Comparison of ENCODE assay signal across 9 mouse cellular contexts in the genomic region with DNA sequence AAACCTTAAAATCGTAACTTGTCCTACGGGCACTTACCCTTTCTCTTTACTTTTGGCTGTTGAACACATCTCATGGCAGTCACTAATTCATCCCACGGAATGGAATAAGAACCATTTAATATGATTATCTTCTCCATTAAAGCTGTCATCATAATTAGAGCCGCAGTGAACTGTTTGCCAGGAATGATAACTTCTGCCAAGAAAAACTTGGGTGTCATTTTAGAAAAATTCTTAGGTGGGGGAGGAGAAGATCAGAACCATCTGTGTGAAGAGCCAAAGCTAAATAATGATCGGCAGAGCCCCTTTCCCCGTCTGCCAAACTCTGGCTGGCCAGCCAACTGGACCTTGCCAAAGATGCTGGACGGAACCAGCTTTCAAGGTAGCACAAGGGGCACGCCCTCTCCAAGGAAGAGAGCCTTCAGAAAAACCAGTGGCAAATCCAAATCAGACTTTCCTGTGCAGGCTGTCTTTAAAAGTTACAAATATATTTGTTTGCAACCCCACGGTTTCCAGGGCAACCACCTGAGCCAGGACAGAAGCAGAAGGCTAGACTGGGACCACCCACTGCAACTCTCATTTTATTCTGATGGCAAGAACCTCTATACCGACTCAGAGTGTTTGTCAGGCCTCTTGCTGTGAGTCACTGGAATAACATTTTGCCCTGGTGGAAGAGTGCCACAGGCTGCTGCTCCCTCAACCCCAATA.
A peak's percentile ranks its signal among the peaks of the same experiment; 100 is the strongest.
DNase-seq lines count a peak whose midpoint lies in the region; ATAC-seq and TF ChIP-seq lines count a peak whose summit lies in the region.
"Had no signal": no experiment of that assay in that cellular context is flagged by ENCODE, and none has a peak within 500 bp of the region (broad histone marks: within the 10 kb centered on the region; RNA-seq: fewer than 3 reads in every experiment).

No protein-coding gene starts in this region.

- H3K4me2 ChIP-seq in midbrain, embryonic 14.5 days (ENCODE audit: low read length), result no peak overlapping the region
- H3K4me2 ChIP-seq: neural tube, embryonic 12.5 days had no signal

- H3K9ac ChIP-seq in midbrain, embryonic 14.5 days (replicated peaks; ENCODE audit: low read length), result no peak overlapping the region
- H3K9ac ChIP-seq: neural tube, embryonic 12.5 days had no signal

- H3K36me3 ChIP-seq in midbrain, embryonic 14.5 days (ENCODE audit: control insufficient read depth, insufficient read depth, low read length), result no peaks in the 10 kb centered on the region
- H3K36me3 ChIP-seq: neural tube, embryonic 12.5 days had no signal

- intact Hi-C loops in gastrocnemius, adult 2 months (cut with DNase I), result no loop called here

- peak overlapping the region; percentile 69 for H3K27ac ChIP-seq in gastrocnemius, adult 2 months
- H3K27ac ChIP-seq in midbrain, embryonic 14.5 days (replicated peaks; ENCODE audit: low read depth, low read length), result no peak overlapping the region
- H3K27ac ChIP-seq: neural tube, embryonic 12.5 days had no signal

- peak overlapping the region; percentile 44 for H3K4me3 ChIP-seq in gastrocnemius, adult 2 months
- H3K4me3 ChIP-seq in midbrain, embryonic 14.5 days (replicated peaks; ENCODE audit: low read depth, low read length), result no peak overlapping the region
- H3K4me3 ChIP-seq: neural tube, embryonic 12.5 days had no signal

- no peaks in the 10 kb centered on the region for H3K4me1 ChIP-seq in midbrain, embryonic 14.5 days (ENCODE audit: control insufficient read depth, insufficient read depth, low read length)
- H3K4me1 ChIP-seq: neural tube, embryonic 12.5 days had no signal

- no peaks in the 10 kb centered on the region for H3K27me3 ChIP-seq in midbrain, embryonic 14.5 days (ENCODE audit: control insufficient read depth, insufficient read depth, low read length)
- H3K27me3 ChIP-seq: neural tube, embryonic 12.5 days had no signal

- no peak for ATAC-seq in midbrain, embryonic 14.5 days (ENCODE audit: low FRiP score, low TSS enrichment)

- TF ChIP-seq CTCF in gastrocnemius, adult 2 months (IDR thresholded peaks at IDR 0.05), result no peak

- H3K9me3 ChIP-seq in midbrain, embryonic 14.5 days (ENCODE audit: control insufficient read depth, low read length), result no peaks in the 10 kb centered on the region; the same call in 1 of the 2 replicates
- H3K9me3 ChIP-seq: neural tube, embryonic 12.5 days had no signal

- peak; percentile 20 to 53 for DNase-seq in adrenal gland, adult (ENCODE audit: inconsistent age in 2 of 2, low spot score in 1 of 2)
- DNase-seq in adrenal gland, postnatal 25 days, result no peak
- DNase-seq in layer of hippocampus, adult 11-12 months (ENCODE audit: low spot score), result peak; percentile 47
- DNase-seq in layer of hippocampus, adult 9-10 months (ENCODE audit: low spot score), result no peak
- peak; percentile 60 for DNase-seq in gastrocnemius, adult 2 months
- peak; percentile 58 to 59 for DNase-seq in layer of hippocampus, postnatal 36 days
- DNase-seq in midbrain, embryonic 14.5 days, result no peak
- DNase-seq in ovary, postnatal 10 days (ENCODE audit: low spot score), result no peak

- WGBS in midbrain, embryonic 14.5 days, result 75% methylated on average over 10 of the region's 10 CpGs

Comparison
In these comparisons a context has a peak if more than half of its experiments do, and no peak if none do; other contexts are left out.
1. DNase-seq: peak in adrenal gland, adult (2 of 2), layer of hippocampus, adult 11-12 months (single experiment), gastrocnemius, adult 2 months (single experiment) and layer of hippocampus, postnatal 36 days (2 of 2); none in adrenal gland, postnatal 25 days (single experiment), layer of hippocampus, adult 9-10 months (single experiment), midbrain, embryonic 14.5 days (single experiment) and ovary, postnatal 10 days (single experiment).